Mouse (Mus musculus): ENCODE results near the gene Ankrd39.

DNA sequence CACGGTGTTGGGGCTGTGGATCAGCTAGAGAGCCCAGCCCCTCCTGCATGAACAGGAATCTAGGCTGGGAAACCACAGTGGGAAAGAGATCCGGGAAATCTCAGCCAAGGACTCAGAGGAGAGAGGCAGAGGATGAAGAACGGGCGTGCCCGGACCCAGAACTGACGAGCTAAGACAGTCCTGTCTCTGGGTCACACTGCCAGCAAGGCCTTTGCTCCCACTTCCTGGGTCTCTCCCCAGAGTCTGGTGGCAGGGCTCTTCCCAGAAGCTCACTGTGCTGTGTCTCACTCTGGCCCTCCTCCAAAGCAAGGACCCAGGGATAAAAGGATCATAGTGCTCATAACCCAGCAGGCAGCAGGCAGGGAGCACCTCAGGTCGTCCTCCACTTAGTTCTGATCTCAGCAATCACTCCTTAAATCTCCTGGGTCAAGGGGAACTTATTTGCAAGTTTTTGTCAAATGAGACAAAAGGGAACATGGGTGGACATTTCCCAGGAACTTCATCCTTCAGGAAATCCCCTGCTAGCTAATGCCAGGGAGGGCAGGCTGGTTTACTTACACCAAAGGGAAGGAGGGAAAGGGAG, 22.5 kb upstream of the Ankrd39 start:
- TF ChIP-seq CTCF (IDR thresholded peaks at IDR 0.05; ENCODE audit: extremely low read depth, insufficient read length, insufficient replicate concordance, low read depth, low read length): no peak
- no peak for TF ChIP-seq POLR2A (IDR thresholded peaks at IDR 0.05; ENCODE audit: low read depth, low read length)

Data from small intestine, adult 2 months (tissue).